Mouse (Mus musculus) monocyte, adult 2 months (primary cell): ENCODE measurements around the gene Ptprd.

ENCODE experiments used
- DNase-seq, 2 experiments: peaks; one replicate each; pipeline ENCODE4 v3.0.0; 2022; ENCODE audit warnings: low spot score in 2 of 2, low read depth in 1 of 2

The Ptprd gene

DNA sequence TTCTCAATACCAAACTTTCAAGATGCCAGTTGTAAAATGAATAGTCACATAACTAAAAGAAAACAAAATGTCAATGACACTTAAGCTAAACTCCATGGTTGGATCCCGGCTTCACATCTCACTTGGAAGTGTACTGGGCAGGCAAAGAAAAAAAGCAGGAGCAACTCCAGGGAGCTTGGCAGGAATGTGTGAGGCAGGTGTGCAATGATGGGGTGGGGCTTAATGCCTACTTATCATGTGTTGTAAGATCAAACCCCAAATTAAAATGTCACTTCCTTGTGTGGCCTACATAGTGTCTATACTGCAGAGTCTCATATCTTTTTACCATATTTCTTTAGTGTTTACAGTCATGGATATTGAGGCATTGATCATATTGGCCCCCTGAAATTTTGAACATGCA is 1873.8 kb downstream of the Ptprd start:
- DNase-seq = no peak

DNA sequence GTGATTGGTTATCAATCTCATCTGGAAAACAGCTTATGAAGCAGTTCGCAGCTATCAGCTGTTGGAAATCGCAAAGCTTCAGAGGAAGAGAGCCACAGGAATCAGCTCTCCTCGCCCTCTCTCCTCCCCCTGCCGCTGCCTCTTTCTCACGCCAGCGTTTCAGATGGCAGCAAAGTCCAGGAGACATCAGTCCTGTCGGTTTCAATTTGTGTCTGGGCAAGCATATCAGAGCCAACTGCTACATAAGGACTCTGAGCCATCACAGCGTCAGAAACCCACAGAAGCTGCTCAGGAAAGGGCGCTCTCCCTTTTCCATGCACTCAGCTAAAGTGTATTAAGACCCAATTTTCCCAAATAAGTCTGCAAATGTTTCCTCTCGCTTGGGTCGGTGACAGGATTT is 1884.4 kb downstream of the Ptprd start:
- DNase-seq = no peak

DNA sequence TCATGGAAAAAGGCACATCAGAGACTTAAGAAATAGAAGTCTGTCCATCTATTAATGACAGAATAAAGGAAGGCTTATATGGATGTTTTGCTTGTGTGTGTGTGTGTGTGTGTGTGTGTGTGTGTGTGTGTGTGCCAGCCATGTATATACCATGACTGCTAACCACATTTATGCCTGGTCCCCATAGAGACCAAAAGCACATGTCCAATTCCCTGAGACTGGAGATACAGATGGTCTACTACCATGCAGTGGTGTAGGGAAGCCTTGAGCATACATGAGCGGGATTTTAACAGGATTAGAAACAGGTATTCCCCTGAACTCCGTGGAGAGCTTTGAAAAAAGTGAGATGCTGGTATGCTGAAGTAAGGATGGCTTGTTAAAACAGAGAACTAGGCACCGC is 1886.1 kb downstream of the Ptprd start:
- no peak for DNase-seq

DNA sequence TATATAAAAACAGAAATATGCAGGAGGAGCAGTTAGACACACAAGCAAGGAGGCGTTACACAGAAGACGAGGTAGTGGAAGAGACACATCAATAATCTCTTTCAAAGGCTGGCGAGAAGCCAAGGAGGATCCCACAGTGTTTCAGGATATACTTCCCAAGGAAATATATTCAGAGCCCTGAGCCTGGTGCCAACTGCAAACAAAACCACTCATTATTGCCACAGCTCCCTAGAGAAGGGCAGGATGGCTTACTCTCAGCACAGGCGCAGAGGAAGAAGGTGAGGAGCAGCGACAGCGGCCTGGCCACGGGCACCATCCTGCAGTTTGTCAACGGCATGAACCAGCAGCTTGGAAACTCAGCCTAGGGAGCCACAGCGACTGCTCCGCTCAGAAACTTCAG is 1886.8 kb downstream of the Ptprd start:
- DNase-seq = no peak

DNA sequence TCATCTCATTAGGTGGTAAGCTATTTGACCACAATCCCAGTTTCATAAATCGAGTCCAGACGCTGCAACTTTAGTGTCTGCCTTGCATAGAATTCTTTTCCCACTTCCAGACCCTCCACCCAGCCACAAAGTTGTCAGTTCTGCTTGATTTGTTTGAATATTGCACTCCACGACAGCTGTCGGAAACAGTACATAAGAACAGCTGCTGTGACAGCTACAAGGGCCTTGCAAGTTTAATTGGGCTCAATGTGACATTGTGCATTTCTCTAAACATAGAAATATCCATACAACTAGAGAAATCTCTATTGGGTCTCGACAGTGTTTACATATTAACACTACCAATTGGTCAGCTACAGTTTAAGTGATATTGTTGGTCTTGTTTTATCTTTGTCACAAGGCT is 1887.3 kb downstream of the Ptprd start:
- no peak for DNase-seq

DNA sequence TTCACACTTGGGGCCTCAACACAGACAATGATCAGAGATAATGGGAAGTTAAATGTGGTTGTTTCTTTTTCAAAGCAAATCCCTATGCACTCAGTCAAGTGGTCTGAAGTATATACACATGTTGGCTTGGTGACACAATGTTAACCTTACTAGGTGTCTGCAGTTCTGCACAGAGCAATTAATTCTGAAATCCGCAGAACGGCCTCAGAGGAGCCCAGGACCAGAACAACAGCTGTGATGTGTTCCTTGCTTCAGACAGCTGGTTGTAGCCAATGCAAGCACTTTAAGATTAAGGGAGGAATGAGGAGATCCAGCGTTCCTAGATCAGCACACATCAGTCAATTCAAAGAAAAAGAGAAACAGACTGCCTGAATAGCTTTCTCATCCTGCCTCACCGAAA is 1891.9 kb downstream of the Ptprd start:
- DNase-seq = no peak

DNA sequence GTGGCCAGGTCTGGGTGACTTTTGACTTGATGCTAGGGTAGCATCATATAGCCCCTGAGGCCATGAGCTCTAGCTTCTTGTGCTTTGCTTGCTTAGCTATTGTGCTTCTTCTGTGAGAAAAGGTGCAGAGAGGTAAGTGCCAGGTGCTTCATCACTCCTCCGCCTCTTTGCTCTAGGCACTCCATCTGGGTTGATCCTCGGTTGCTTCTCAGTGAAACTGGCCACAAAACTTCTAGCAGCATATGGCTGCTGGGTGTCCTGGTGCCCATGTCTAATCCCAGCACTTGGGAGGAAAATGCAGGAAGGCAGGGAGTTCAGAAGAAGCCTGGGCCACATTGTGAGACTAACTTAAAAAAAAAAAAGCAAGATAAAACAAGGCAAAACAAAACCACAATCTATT is 1895.8 kb downstream of the Ptprd start:
- DNase-seq = no peak

DNA sequence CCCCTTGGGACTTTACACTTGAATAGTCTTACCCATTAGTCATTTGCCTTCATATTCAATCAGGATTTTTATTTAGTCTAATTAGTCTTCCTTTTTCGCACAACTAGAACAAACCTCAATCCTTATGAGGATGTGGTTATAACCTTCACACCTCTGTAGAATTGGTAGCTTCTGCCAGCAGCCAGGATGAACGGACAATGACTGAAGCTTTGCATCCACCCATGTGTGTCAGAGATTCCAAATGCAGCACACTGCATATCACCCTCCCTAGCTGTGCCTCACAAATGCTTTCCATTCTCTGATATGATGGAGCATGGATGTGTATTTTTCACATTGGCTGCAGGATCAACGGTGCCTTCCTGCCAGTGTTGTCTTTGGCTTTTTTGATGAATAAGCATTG is 1898.0 kb downstream of the Ptprd start:
- no peak for DNase-seq

DNA sequence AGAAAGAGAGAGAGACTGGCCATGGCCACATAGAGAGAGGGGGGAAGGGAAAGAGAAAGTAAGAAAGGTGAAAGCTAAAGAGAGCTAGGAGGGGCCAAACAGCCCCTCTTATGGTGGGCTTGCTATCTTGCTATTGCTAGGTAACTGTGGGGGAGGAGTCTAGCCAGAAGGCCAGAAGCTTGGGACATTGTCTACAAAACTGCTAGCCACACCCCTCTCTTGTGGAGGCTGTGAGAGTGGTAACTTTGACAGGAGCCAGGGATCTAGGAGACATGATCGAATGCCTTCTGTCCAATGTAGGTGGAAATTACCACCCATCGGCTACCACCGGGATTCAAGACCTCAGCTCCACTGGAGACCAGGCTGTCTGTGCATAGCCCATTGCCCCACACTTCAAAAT is 1899.2 kb downstream of the Ptprd start:
- DNase-seq = no peak

DNA sequence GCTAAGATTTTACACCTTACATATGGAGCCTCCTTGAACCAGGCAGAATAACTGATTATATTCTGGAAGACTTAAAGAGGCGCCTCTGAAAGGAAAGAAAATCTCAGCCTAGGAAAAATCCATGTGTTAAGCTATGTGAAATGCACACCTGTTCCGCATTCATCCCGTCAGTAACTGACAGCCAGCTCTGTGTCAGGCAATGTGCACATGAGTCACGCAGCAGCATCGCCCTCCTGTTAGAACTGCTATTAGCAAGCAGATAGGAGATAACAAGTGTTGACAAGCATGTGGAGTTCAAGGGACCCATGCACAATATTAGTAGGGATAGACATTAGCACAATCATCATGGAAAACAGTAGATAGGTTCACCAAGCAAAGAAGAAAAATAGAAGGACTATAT is 1905.8 kb downstream of the Ptprd start:
- DNase-seq = no peak

DNA sequence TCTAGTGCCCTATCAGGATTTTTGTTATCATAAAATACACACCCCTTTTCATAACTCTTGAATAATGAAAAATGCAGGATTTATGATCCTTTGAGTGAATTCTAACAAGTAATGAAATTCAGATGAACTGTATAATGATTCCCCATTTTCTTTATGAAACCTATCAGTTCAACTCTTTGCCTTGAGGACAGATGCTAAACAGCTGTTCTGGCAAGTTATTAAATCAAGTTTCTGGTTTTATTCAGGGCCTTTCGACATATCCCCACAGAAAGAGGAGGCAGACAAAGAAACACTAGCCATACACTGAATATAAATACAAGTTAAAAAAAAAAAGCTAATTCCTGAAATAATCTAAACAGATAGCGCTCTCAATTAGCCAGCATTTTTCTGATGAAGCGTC is 1914.4 kb downstream of the Ptprd start:
- DNase-seq = no peak

DNA sequence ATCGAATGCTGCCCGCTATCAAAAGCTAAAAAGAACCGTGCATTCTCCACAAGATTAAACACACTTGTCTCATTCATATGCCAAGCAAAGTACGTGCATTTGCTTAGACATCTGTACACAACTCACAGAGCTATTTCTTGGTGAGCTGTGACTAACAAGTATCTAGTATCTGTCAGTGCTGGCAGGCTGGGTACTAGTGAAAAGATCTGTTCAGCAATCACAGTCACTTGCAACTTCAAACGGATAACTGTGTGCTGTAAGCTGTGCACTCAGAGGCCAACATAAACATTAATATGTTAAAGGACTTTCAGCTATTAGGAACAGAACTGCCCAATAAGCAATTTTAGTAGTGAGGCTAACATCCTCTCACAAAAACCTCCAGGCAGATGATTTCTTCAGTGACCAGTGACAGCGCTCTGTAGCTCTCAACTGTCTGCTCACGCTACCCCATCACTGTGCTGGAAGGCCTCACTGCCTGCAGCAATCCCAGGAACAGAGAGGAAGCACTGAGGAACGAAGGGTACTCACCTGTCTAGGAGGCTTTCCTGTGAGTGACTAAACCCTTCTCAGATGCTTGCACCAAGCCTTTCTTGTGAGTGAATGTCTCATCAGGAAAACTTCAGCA is 1918.9 kb downstream of the Ptprd start:
- DNase-seq = no peak

DNA sequence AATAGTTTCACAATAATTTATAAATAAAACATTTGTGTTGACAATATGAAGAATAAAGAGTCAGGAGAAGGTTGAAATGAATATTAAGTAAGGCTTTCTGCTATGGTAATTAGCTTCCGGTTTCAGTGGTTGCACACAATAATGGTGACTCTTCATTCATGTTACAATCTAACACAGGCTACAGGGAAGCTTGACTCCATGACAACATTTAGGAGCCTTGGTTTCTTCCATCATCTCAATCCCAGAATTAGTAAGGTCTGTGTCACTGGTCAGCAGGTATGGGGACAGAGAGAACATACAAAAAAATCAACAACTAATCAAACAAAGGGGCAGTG is 1921.3 kb downstream of the Ptprd start:
- DNase-seq = no peak

DNA sequence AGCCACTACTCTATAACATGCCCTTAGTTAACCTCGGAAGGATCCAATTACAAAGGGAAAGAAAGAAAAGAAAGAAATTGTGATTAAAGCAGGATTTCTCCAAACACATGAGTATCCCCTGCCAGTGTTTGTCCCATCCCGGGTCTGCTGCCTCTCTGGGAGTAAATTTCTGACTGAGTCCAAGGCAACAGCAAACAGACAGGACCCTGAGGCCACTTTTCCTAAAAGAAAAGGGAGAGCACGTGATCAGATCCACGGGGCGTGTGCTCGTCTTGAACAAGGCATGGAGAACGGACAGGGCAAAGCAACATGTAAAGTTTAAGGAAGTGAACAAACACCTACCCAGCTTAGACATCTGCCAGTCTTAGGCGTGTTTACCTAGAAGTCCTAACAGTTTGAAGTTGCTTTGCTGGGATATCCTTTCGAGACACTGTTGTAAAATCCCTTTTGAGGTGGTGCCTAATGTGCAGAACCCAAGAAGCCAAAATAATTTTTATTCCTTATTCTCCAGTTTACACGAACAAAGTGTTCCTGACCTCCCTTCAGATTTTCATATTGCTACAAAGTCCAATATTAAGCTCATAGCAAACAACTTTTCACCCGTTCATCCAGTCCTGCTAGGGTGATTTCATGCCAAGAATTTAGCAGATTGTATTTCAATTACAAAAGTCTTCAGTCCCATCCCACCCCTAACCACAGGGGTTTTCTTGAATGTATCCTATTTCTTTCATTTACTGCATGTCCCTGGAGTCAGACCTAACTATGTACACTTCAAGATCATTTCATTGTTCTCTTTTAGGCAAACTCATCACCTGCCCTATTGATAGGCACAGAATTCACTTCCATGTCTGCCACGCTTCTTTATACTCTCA is 1921.9 kb downstream of the Ptprd start:
- no peak for DNase-seq

DNA sequence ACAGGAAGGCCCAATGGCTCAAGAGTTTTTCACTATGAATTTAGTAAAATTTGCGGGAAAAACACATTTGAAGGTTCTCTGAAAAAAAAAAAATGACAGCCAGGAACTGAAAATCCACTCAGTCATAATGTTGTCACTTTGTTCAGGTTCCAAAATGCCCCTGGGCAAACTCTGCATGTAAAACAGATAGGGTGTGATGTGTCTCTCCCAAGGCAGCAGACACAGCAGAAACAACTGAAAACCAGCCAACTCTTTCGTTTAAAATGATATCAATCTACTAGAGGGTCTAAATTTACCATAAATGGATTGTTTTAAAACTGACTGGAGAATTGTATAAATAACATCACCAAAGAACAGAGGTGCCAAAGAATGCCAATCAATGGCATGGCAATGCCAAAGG is 1925.7 kb downstream of the Ptprd start:
- DNase-seq = no peak

DNA sequence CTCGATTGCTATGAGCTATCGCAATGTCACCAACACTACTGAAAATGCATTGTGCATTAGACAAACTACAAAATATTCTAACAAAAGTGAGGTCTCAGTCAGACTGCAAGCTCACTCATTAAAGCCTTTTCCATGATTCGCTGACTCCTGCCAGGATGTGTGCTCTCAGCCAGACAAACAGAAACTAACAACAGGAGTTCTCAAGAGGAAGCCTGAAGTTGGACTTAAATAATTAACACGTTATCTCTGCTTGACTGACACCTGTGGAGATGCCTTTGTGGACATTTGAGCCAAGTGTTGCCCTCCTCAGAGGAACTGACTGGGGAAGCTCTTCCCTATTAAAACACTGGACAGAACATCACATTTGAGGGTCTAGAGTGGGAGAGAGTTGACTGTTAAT is 1928.9 kb downstream of the Ptprd start:
- DNase-seq = no peak

DNA sequence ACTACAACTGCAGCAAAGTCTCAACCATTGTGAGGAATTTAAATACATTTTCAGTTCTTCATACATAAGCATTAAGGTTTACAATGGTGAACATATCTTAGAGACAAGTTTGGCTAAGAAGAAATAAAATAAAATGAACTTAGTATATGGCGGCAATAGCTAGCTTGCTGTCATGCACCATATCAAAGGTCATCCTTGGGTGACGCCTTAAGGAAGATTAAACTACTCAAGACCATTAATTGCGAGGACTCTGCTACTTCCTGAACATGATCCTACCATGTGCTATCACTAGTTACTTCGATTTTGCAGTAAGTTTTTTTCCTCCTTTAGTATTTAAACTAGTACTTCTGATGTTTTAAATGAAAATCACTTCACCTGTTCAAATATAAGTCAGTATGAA is 1949.0 kb downstream of the Ptprd start:
- no peak for DNase-seq

DNA sequence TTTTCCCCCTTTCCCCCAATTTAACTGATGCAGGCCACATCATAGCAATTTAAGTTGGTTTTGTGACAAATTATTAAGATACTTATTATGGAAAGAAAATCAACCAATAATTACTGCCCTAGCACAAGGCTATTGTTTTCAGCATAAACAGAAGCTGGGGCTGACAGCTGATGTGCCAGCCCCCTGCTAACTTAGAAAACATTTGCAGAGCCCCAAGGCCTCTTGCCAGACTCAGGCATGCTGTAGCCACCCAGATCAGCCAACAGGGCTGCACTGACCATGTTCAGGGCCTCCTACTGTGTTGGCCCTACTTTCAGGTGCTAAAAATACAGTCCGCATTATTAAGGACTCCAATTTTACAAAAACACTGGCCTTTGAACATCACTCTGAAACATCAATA is 1951.1 kb downstream of the Ptprd start:
- no peak for DNase-seq

DNA sequence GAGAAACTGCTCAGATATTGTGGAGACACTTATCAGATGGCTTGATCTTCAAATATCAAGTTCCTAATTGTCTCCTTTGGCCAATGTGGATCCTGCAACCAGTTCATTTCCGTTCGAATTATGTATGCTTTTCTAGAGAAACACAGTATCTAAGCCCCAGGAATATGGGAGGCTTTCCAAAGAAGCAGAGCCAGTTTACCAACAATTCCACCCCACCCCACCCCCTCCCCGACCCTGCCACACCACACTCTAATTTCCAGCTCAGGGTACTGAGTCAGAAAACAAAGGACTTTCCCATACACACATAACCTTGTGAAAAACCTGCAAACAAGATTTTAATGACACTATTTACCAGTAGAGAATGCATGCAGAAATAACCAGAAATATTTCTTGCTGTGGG is 1951.5 kb downstream of the Ptprd start:
- no peak for DNase-seq

DNA sequence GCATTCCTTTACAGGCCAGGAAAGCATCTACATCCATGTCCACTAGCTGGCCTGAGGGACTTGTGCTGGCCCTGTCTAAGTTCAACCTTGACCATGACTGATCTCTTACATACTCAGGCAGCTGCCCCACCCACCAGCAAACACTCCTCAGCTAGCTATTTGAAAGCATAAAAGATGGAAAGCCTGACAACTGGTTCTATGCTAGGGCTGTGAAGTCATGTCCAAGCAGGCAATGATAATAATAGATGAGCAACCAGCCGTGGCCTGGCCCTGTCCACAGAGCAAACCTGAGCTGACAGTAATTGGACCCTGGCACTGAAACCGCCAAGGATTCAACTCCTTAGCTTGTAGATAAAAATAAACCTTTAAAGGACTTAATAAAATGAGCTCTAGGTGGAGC is 1952.1 kb downstream of the Ptprd start:
- DNase-seq = no peak

DNA sequence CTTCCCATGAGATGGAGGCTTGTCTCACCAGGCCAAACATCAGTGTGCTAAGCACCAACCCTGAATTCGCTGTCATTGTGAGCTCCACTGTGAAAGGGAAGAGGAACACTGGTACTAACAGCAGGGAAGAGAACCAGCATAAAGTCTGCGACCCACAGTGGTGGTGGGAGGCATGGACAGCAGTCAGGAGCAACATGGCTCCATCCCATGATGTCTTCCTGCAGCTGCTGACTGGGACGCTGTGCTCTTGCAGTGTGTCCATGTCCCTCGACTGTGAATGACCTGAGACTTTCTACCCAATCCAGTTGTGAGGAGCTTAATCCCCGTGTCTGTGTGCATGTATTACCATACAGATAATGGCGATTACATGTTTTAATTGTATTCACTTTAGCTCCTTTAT is 1967.4 kb downstream of the Ptprd start:
- DNase-seq = no peak

DNA sequence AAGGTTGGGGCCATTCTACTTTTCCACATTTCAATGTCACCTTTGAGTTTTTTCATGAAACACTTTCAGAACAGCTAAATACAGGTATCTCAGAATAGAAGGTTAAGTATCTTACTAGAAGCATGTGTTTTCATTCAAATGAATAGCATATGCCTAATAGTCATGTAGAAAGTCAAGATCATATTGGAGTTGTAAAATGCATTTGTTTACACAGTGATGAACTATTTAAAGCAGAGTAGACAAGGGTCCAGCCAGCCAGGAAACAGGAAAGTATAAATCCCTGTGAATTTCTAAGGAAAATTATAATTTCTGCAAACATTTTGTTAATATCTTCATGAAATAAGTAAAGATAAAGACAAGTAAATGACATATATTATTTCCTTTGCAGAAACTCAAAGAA is 1970.2 kb downstream of the Ptprd start:
- DNase-seq = no peak

DNA sequence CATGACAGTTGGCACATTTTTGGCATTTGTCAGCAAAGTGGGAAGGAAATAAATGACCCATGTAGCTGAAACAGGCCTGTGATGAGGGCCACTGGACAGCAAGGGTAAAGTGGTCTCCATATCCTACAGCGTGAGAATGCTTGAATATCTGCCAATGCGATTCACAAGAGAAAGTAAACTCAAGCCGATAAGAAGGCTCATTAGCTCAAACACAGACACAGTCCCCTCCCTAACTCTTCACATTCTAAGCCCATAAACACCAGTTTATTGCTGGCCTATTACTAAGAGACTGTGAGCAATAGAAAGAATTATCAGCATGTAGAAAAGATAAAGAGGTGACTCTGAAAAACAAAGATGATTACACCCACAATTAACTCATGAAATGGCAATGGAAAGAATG is 1970.6 kb downstream of the Ptprd start:
- no peak for DNase-seq
